Mouse (Mus musculus): ENCODE data around the gene Slc16a2.

DNA sequence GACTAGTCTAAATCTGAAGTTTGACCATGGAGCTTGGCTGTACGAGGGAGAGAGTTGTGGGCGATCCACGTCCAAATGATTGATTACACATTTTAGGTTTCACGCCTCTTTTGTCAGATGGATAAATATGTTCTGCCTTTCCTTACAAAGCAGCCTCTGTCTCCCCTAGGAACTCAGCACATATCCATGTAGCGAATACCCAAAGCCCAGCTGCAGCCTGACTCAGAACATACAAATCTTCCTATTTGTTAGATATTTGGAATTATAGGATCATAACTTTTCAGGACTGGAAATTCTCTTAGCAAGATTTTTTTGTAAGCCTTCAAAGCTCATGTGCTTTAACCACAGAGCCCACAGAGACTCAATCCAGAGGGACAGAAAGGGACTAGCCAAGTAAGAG lies 26.3 kb downstream of the Slc16a2 start:
- no peak for TF ChIP-seq CTCF (IDR thresholded peaks at IDR 0.05; ENCODE audit: control insufficient read depth, insufficient read depth, low read length)
- TF ChIP-seq POLR2A (IDR thresholded peaks at IDR 0.05; ENCODE audit: borderline replicate concordance, control insufficient read depth, low read depth, low read length), result no peak
